Mouse (Mus musculus) liver, embryonic 15.5 days (tissue): Measurements from ENCODE around the gene Irx4. TPM values are rescaled to one million over a fixed set of nuclear protein-coding genes. Genes with fewer than 3 reads are reported as not detected.

Source experiments
- ATAC-seq: fragments of 200-750 bp; cut with Nextera tagmentation; 2 replicates; pipeline ENCODE4 v1.8.0; 2017; ENCODE audit warnings: moderate number of reproducible peaks, mild to moderate bottlenecking, moderate library complexity; ENCODE audit not compliant: insufficient read depth
- H3K27ac ChIP-seq: fragments of 300-500 bp; sonication (generic); replicated peaks from 2 replicates; pipeline ENCODE4 v1.5.1; 2015; ENCODE audit warnings: mild to moderate bottlenecking, inconsistent platforms
- H3K27me3 ChIP-seq: fragments of 300-500 bp; sonication (generic); 2 replicates; pipeline ENCODE4 v1.6.1; 2015; ENCODE audit warnings: mild to moderate bottlenecking, inconsistent platforms
- H3K36me3 ChIP-seq: fragments of 300-500 bp; sonication (generic); replicated peaks from 2 replicates; pipeline ENCODE4 v1.6.1; 2015; ENCODE audit warnings: moderate library complexity, mild to moderate bottlenecking, inconsistent platforms
- H3K4me1 ChIP-seq: fragments of 300-500 bp; sonication (generic); replicated peaks from 2 replicates; pipeline ENCODE4 v1.6.1; 2015; ENCODE audit warnings: inconsistent platforms
- H3K4me2 ChIP-seq: fragments of 300-500 bp; sonication (generic); 2 replicates; pipeline ENCODE4 v1.6.1; 2015; ENCODE audit warnings: moderate library complexity, mild to moderate bottlenecking, inconsistent platforms
- H3K4me3 ChIP-seq: fragments of 300-500 bp; sonication (generic); replicated peaks from 2 replicates; pipeline ENCODE4 v1.5.1; 2015; ENCODE audit warnings: mild to moderate bottlenecking, inconsistent platforms
- H3K9ac ChIP-seq: fragments of 300-500 bp; sonication (generic); 2 replicates; pipeline ENCODE4 v1.6.1; 2015; ENCODE audit warnings: moderate library complexity, mild to moderate bottlenecking, inconsistent platforms
- H3K9me3 ChIP-seq: fragments of 300-500 bp; sonication (generic); replicated peaks from 2 replicates; pipeline ENCODE4 v1.6.1; 2016; ENCODE audit warnings: inconsistent platforms
- WGBS: fragments of 180-500 bp; shearing (Covaris S2); methylation state at CpG from one replicate; pipeline ENCODE4 v1.1.7; 2015; ENCODE audit warnings: mixed read lengths; ENCODE audit not compliant: insufficient replicate concordance; 5-methylcytosine and 5-hydroxymethylcytosine counted together
- polyA plus RNA-seq: library from polyadenylated mRNA; unstranded; fragments of >200 nt; fragmentation: Nextera tagmentation; extraction: Ambion mirVana; gene quantifications from 2 replicates; pipeline ENCODE4 v1.2.1, GENCODE M21; 2015

Irx4 gene
- polyA plus RNA-seq, 1 experiment from 2014 or later = not detected

GRCm38 (mm10) chr13:73304729-73305128, 44.5 kb downstream of the Irx4 start:
- 51% methylated on average over 6 of the region's 6 CpGs for WGBS
- Histone ChIP-seq H3K4me2 (no peak overlapping the region), H3K27ac (no peak overlapping the region), H3K36me3 (no peaks in the 10 kb centered on the region), H3K9me3 (no peaks in the 10 kb centered on the region), H3K4me1 (no peaks in the 10 kb centered on the region), H3K27me3 (peaks cover 8% of the 10 kb centered on the region; the same call in 1 of the 2 replicates), H3K9ac (no peak overlapping the region), H3K4me3 (no peak overlapping the region)
- no peak for ATAC-seq

- H3K4me1 ChIP-seq = no peaks in the 10 kb centered on the region
- no peak overlapping the region for H3K4me3 ChIP-seq
- H3K9ac ChIP-seq = no peak overlapping the region
- H3K4me2 ChIP-seq = no peak overlapping the region
- peaks cover 8% of the 10 kb centered on the region; the same call in 1 of the 2 replicates for H3K27me3 ChIP-seq
- ATAC-seq = no peak
- no peaks in the 10 kb centered on the region for H3K36me3 ChIP-seq
- H3K9me3 ChIP-seq = no peaks in the 10 kb centered on the region
- no peak overlapping the region for H3K27ac ChIP-seq
- WGBS = 49% methylated on average over 8 of the region's 8 CpGs
Measured at GRCm38 (mm10) chr13:73305398-73306084, 45.3 kb downstream of the Irx4 start.

- Histone ChIP-seq H3K4me1 (no peaks in the 10 kb centered on the region), H3K9ac (no peak overlapping the region), H3K9me3 (no peaks in the 10 kb centered on the region), H3K4me2 (no peak overlapping the region), H3K4me3 (no peak overlapping the region), H3K27ac (no peak overlapping the region), H3K36me3 (no peaks in the 10 kb centered on the region), H3K27me3 (peaks cover 8% of the 10 kb centered on the region; the same call in 1 of the 2 replicates)
- 55% methylated on average over 4 of the region's 4 CpGs for WGBS
- ATAC-seq = no peak
Measured at GRCm38 (mm10) chr13:73306085-73306410, 45.8 kb downstream of the Irx4 start.

GRCm38 (mm10) chr13:73306430-73306829, 46.2 kb downstream of the Irx4 start:
- WGBS = 67% methylated on average over 4 of the region's 4 CpGs
- Histone ChIP-seq H3K36me3 (no peaks in the 10 kb centered on the region), H3K4me3 (no peak overlapping the region), H3K4me2 (no peak overlapping the region), H3K9ac (no peak overlapping the region), H3K4me1 (no peaks in the 10 kb centered on the region), H3K27me3 (peaks cover 8% of the 10 kb centered on the region; the same call in 1 of the 2 replicates), H3K9me3 (no peaks in the 10 kb centered on the region), H3K27ac (no peak overlapping the region)
- ATAC-seq = no peak

GRCm38 (mm10) chr13:73310183-73310929, 50.1 kb downstream of the Irx4 start:
- Histone ChIP-seq H3K36me3 (no peaks in the 10 kb centered on the region), H3K9me3 (no peaks in the 10 kb centered on the region), H3K9ac (no peak overlapping the region), H3K4me1 (no peaks in the 10 kb centered on the region), H3K27me3 (peaks cover 8% of the 10 kb centered on the region; the same call in 1 of the 2 replicates), H3K4me2 (no peak overlapping the region), H3K27ac (no peak overlapping the region), H3K4me3 (no peak overlapping the region)
- WGBS = 22% methylated on average over 8 of the region's 8 CpGs
- ATAC-seq = no peak

Other genes with a start within 250 kb of the Irx4 start
- 63.2 and 67.8 TPM in 2 replicates for gene Mrpl36, start 68.0 kb downstream of the Irx4 start, polyA plus RNA-seq
- gene Ndufs6, start 68.1 kb downstream of the Irx4 start, polyA plus RNA-seq = 223 and 232 TPM in 2 replicates
- gene Lpcat1, start 206.7 kb downstream of the Irx4 start, polyA plus RNA-seq = 73.8 and 78.2 TPM in 2 replicates